Mouse (Mus musculus) monocyte, adult 2 months (primary cell): Measurements from ENCODE around the gene Arrdc2.
"Not testable (repeated sequence)": the region's sequence is repeated elsewhere in the genome, so short reads cannot be mapped to it uniquely, and the experiment has no call there.

Experiments used
- DNase-seq, 2 experiments: peaks; one replicate each; pipeline ENCODE4 v3.0.0; 2022; ENCODE audit warnings: low spot score in 2 of 2, low read depth in 1 of 2

Gene Arrdc2

DNA sequence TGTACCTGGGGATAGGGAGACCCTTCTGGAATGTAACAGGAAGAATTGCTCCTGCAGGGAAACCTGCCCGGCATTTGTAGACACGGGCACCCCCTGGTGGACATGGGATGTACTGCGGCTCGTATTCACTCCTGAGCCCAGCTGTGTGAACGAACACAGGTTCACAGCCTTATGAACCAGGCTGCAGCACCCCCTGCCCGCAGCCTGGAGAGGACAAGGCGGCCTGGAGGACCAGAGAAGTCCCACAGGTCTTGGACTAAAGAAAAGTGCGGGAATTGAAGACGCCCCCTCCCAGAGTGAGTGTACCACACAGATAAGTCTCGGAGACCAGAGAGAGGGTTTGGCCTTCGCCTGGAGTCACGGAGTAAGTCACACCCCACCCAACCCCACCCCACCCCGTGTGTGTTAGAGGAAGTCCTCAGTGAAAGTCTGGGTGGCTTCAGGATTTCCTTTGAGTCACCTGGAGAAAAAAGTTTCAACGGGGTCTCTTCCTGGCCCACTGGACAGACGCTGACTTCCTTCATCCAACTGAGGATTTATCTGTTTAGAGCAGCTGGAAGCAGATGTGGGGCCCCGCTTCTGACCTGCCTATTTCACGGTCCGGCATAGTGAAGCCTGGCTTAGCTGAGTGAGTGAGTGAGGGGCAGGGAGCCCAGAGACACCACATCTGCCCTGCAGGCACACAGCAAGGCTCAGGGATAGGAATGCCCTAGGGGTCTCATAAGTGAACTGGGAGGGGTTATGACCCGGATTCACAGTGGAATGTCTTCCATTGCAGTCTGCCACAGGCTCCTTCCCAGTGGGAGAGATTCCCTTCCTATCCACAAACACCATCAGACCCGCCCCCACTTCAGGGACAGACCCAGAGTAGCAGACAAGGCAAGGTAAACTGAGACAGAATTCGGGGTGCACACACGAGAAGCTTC, 1.9 kb upstream of the Arrdc2 start:
- peak; percentile 74 to 84 for DNase-seq

DNA sequence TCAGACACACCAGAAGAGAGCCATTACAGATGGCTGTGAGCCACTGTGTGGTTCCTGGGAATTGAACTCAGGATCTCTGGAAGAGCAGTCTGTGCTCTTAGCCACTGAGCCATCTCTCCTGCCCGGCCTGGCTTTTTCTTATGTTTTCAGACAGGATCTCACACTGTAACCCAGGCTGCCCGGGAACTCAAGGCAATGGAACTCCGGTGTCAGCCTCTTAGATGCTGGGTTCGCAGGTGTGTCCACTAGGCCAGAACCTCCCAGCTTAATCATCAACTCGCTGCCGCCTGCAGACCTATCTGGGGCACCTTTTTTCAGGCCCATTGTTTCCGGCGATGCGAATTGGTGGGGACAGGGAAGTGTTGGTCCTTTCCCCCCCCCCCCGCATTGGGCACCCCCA, 1.1 kb upstream of the Arrdc2 start:
- DNase-seq: no peak

GRCm38 (mm10) chr8:70838654-70839407, 689 bp downstream of the Arrdc2 start:
- DNase-seq: no peak

DNA sequence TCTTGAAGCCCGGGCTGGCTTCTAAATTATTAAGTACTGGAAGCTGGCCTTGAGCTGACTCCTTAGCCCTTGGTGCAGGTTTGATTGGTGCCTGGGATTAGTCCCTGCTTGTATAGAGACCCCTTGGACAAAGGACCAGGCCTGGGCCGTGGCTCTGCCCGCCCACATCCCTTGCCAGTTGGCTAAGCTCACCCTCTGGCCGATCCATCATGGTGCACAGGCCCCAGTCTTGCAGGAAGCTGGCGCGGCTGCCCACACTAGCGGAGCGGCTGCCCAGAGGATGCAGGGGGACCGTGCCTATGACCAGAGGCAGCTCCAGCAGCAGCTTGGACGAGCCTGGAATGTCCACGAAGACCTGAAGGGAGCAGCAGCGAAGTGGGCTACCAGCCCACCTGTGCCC, 2.9 kb downstream of the Arrdc2 start:
- DNase-seq: no peak

DNA sequence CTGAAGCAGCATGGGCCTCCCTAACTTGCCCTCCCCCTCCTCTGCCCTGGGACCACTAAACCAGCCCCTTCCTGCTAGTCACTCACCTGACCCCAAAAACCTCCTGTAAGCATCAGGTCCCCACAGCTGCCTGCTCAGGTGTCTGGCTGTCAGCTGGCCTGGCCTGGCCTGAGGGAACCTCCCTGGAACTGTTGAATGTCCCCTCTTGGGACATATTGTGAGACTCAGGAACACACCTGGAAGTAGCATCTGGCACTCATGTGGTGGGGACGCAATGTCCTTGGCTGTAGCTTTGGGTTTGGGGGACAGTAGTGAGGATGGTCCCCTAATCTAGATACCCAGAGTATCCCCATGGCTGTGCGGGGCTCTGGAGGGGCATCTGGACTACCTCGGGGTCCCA, 5.4 kb downstream of the Arrdc2 start:
- no peak for DNase-seq

DNA sequence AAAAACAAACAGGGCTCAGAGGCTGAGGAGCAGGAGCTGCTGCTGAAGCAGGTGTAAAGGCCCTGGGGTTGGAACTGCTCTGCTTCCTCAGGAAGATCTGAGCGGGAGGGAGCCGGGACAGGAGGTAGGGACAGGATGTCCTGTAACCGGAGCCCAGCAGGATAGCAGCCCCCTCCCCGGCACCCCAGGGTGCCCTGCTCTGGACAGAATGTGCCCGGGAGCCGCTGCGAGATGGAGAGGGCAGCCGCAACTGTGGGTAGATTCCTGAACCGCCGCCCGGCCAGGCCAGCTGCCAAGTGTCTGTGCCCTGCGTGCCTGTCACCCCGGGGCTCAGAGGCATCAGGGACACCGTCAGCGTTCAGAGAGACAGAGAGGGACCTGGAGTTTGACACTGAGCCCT, 6.0 kb downstream of the Arrdc2 start:
- DNase-seq: no peak

- peak; percentile 23 to 76 for DNase-seq
Observed at GRCm38 (mm10) chr8:70833018-70833482, 6.5 kb downstream of the Arrdc2 start.

GRCm38 (mm10) chr8:70832371-70832770, 7.1 kb downstream of the Arrdc2 start:
- DNase-seq: no peak

DNA sequence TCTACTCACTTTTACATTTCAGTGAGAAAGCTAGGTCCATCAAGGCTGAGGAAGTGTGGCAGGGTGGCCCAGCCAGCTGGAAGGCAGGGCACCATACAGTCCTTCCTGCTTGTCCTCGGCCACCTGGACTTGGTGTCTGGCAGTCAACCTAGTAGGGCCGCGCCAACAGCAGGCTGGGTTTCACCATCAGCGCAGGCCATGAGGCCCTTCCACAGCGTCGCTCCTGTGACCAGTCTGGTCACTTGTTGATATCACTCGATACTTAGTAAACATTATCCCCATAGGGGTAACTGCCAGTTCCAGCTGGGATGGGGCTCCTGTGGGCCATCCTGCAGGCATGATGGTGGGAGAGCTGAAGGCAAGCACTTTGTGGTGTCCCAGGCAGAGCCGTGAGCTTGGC, 8.0 kb downstream of the Arrdc2 start:
- no peak for DNase-seq

DNA sequence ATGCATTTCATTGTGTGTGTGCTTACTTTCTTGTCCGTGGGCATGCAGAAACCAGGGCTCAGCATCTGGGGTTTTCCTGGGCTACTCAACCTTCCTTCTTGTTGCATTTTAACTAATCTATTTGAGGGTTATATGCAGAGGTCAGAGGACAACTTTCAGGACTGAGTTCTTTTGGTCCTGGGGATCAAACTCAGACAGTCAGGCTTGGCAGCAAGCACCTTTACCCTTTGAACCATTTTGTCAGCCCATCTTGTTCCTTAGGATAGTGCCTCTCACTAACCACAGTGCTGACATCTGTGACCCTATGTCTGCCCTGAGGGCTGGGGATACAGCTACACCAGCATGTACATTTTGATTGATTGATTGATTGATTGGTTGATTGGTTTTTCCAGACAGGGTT, 11.7 kb downstream of the Arrdc2 start:
- DNase-seq: no peak

GRCm38 (mm10) chr8:70827010-70827409, 12.5 kb downstream of the Arrdc2 start:
- DNase-seq: no peak

DNA sequence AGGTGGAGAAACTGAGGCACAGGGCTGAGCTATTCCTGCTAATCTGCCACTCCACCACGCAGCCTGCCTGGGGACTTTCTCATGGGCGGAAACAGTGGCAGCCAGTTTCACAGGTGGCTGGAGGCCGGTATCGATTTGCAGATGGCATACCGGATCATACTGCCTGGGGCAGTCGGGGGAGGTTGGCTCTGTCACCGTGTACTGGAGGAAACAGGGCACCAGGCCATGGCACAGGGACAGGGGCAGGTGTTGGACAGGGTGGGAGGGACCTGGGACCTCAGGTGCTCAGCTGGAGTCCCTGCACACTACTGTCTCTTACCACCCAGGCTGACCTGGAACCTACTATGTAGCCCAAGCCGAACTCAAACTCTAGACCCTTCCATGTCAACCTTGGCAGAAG, 13.7 kb downstream of the Arrdc2 start:
- no peak for DNase-seq

GRCm38 (mm10) chr8:70823802-70824201, 15.7 kb downstream of the Arrdc2 start:
- DNase-seq: no peak

GRCm38 (mm10) chr8:70822594-70822993, 16.9 kb downstream of the Arrdc2 start:
- not testable (repeated sequence) for DNase-seq

GRCm38 (mm10) chr8:70821992-70822391, 17.5 kb downstream of the Arrdc2 start:
- DNase-seq: no peak

DNA sequence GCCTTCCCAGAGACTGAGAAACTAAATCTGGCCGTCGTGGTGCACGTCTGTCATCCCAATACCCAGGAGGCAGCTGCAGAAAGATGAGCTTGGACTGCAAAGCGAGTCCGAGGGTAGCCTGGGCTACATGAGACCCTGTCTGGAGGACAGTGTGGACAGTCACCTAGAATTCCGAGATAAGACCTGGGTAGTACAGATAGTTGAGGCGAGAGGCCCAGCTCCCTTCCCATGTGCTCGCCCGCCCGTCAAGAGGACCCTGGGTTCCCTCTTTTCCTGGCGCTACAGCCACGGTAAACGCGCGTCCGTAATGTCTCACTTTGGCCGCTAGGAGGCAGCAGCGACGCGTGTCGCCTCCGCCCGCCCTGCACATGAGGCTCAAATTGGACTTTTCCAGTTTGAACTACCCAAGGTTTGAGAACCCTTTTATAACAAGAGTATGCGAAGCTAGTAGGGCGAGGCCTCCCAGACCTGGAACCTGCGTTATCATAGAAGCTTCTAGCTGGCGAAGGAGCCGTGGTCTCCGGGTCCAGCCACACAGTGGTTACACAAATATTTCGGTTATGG, 18.0 kb downstream of the Arrdc2 start:
- DNase-seq: peak in 1 of 2 experiments; percentile 62

GRCm38 (mm10) chr8:70820101-70820935, 19.2 kb downstream of the Arrdc2 start:
- DNase-seq: no peak

GRCm38 (mm10) chr8:70816679-70817078, 22.8 kb downstream of the Arrdc2 start:
- DNase-seq: peak in 1 of 2 experiments; percentile 31

DNA sequence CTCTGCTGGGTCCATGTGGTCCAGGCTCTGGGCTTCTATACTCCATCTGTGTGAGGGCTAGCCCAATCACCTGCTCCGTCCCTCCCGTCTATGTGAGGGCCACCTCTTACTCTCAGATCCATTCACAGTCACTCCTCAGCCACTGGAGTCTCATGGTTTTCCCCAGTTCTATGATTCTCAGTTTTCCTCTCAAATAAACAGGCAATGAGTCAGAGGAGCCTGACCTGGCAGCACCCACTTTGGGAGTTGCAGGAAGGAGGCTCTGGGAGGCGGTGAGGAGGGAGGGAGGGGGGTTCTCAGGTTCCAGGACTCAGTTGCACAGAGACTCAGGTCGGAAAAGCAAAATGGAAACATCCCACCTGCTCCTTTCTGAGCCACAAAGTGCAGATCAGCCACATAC, 26.6 kb downstream of the Arrdc2 start:
- DNase-seq: no peak

GRCm38 (mm10) chr8:70812055-70812454, 27.5 kb downstream of the Arrdc2 start:
- DNase-seq: no peak
